Mouse (Mus musculus) G1E (cell line): ENCODE results near the gene Cd84. TPM values are rescaled to one million over a fixed set of nuclear protein-coding genes. Genes with fewer than 3 reads are reported as not detected.

Source experiments
- ATAC-seq: 2 replicates; pipeline ENCODE4 v1.8.0; 2016; ENCODE audit warnings: mild to moderate bottlenecking; ENCODE audit not compliant: insufficient number of reproducible peaks, poor library complexity, low FRiP score, severe bottlenecking; ENCODE audit errors: extremely low read depth
- DNase-seq: peaks from one replicate; pipeline ENCODE4 v3.0.0; 2012; ENCODE audit warnings: low spot score
- H3K27me3 ChIP-seq: 2 replicates; pipeline ENCODE4 v1.6.1; 2012; ENCODE audit warnings: mild to moderate bottlenecking, low read length, inconsistent platforms; ENCODE audit not compliant: insufficient read depth
- H3K36me3 ChIP-seq: replicated peaks from 2 replicates; pipeline ENCODE3; 2012; ENCODE audit warnings: mild to moderate bottlenecking, inconsistent platforms
- H3K4me1 ChIP-seq: 2 replicates; pipeline ENCODE4 v1.6.1; 2012; ENCODE audit warnings: low read depth, low read length, inconsistent platforms, mixed read lengths; ENCODE audit not compliant: insufficient read depth
- H3K4me3 ChIP-seq: 2 replicates; pipeline ENCODE4 v1.5.1; 2012; ENCODE audit warnings: low read depth, mild to moderate bottlenecking, inconsistent platforms, low read length, moderate library complexity, mixed read lengths
- H3K9me3 ChIP-seq: replicated peaks from 2 replicates; pipeline ENCODE4 v1.6.1; 2012; ENCODE audit warnings: inconsistent platforms
- CTCF ChIP-seq: IDR thresholded peaks from 2 replicates; pipeline ENCODE4 v1.5.1; 2012; ENCODE audit warnings: low read depth, low read length, inconsistent platforms, mixed read lengths
- GATA1 ChIP-seq: IDR thresholded peaks from 2 replicates; pipeline ENCODE4 v1.6.1; 2012; ENCODE audit warnings: borderline replicate concordance, low read length, inconsistent platforms, mixed read lengths
- GATA2 ChIP-seq: IDR thresholded peaks from 2 replicates; pipeline ENCODE4 v1.6.1; 2012; ENCODE audit warnings: low read depth, low read length, inconsistent platforms, borderline replicate concordance
- POLR2AphosphoS5 ChIP-seq: IDR thresholded peaks from 2 replicates; pipeline ENCODE4 v1.6.1; 2012; ENCODE audit warnings: low read depth, low read length, inconsistent platforms; ENCODE audit not compliant: insufficient replicate concordance
- TAL1 ChIP-seq: conservative IDR thresholded peaks from 2 replicates; pipeline ENCODE4 v1.6.1; 2012; ENCODE audit warnings: low read depth, low read length, inconsistent platforms, mixed read lengths
- polyA plus RNA-seq: library from polyadenylated mRNA; stranded (reverse); fragments of >175 nt; gene quantifications from 2 replicates; pipeline ENCODE4 v1.2.3, GENCODE M21; 2012
- total RNA-seq, 2 experiments: library from RNA; stranded (forward) in 1 of 2; stranded (reverse) in 1 of 2; fragments of 200-1000 nt in 1 of 2; fragments of >200 nt in 1 of 2; fragmentation: Nextera tagmentation in 1 of 2; gene quantifications; 2 replicates each; pipeline ENCODE4 v1.2.3; 2014 to 2017

Cd84 gene
- total and polyA plus RNA-seq, 3 experiments = 0.22 to 6.7 TPM; not detected in 1

- ATAC-seq (no peak), DNase-seq (no peak)
- Histone ChIP-seq H3K4me1 (no peaks in the 10 kb centered on the region), H3K36me3 (no peaks in the 10 kb centered on the region), H3K9me3 (peaks cover 24% of the 10 kb centered on the region), H3K4me3 (no peak overlapping the region), H3K27me3 (no peaks in the 10 kb centered on the region)
- TF ChIP-seq GATA1 (no peak), TAL1 (no peak), CTCF (no peak), GATA2 (no peak), POLR2AphosphoS5 (no peak)
Measured at GRCm38 (mm10) chr1:171840450-171841023, 1.0 kb downstream of the Cd84 start.

GRCm38 (mm10) chr1:171845035-171845754 is 5.7 kb downstream of the Cd84 start:
- no peak for DNase-seq
- no peak for TF ChIP-seq GATA1
- TF ChIP-seq TAL1 = no peak
- no peaks in the 10 kb centered on the region for H3K4me1 ChIP-seq
- peaks cover 13% of the 10 kb centered on the region for H3K9me3 ChIP-seq
- no peaks in the 10 kb centered on the region for H3K36me3 ChIP-seq
- no peaks in the 10 kb centered on the region for H3K27me3 ChIP-seq
- ATAC-seq = no peak
- H3K4me3 ChIP-seq = no peak overlapping the region

GRCm38 (mm10) chr1:171848201-171848600 is 8.7 kb downstream of the Cd84 start:
- ATAC-seq (no peak), DNase-seq (no peak)
- Histone ChIP-seq H3K4me1 (no peaks in the 10 kb centered on the region), H3K9me3 (peaks cover 16% of the 10 kb centered on the region), H3K27me3 (no peaks in the 10 kb centered on the region), H3K4me3 (no peak overlapping the region), H3K36me3 (no peaks in the 10 kb centered on the region)
- no peak for TF ChIP-seq CTCF

- Histone ChIP-seq H3K36me3 (no peaks in the 10 kb centered on the region), H3K9me3 (peaks cover 18% of the 10 kb centered on the region)
Measured at GRCm38 (mm10) chr1:171848757-171849156, 9.3 kb downstream of the Cd84 start.

DNA sequence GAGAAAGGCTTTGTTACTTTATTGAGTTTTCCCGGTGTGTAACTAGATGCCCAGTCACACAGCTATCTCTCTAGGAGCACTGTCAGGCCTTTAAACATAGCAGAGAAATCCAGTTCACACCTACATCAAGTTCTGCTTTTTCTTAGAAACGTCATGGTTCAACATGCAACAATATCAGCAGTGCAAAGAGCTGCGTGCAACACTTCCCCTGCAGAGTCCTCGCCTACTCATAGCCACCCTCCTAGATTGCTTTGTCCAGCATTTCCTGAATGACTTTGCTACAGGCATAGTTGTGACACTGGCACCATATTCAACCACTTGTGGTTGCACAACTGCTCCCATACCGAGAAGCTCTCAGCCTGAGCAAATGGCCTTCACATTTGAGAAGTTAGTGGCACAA is 10.0 kb downstream of the Cd84 start:
- no peak for TF ChIP-seq POLR2AphosphoS5
- no peak for TF ChIP-seq TAL1
- no peak for TF ChIP-seq GATA2
- no peak for TF ChIP-seq GATA1
- no peak for TF ChIP-seq CTCF
- ATAC-seq = no peak
- Histone ChIP-seq H3K4me3 (no peak overlapping the region), H3K4me1 (no peaks in the 10 kb centered on the region), H3K27me3 (no peaks in the 10 kb centered on the region), H3K9me3 (peaks cover 18% of the 10 kb centered on the region), H3K36me3 (no peaks in the 10 kb centered on the region)
- DNase-seq = no peak

More at GRCm38 (mm10) chr1:171848757-171849156, 9.3 kb downstream of the Cd84 start:
- Histone ChIP-seq H3K4me1 (no peaks in the 10 kb centered on the region), H3K4me3 (no peak overlapping the region), H3K27me3 (no peaks in the 10 kb centered on the region)
- no peak for TF ChIP-seq GATA2
- TF ChIP-seq CTCF = no peak
- no peak for TF ChIP-seq GATA1
- no peak for TF ChIP-seq TAL1
- TF ChIP-seq POLR2AphosphoS5 = no peak
- no peak for ATAC-seq
- DNase-seq = no peak

DNA sequence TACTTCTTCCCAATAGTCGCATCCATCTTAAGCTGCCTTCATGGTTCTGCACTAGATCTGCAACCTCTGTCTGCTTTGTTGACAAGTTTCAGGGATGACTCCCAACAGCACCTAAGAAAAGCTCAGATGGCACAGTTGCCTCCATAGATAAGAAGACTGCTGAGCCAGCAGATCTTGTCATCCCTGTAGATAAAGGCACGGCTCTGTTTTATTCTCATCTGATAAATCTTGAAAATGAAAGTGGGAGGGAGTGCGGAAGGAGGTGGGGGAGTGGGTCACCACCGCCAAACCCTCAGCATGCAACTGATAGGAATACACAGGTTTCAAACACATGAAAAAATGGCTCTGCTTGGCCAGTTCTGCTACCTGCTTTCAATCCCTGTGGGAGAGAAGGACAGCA is 26.0 kb downstream of the Cd84 start:
- no peak for TF ChIP-seq TAL1
- no peak for TF ChIP-seq CTCF
- TF ChIP-seq POLR2AphosphoS5 = no peak
- no peak for TF ChIP-seq GATA2
- no peak for TF ChIP-seq GATA1
- ATAC-seq = no peak
- H3K36me3 ChIP-seq = no peaks in the 10 kb centered on the region
- peaks cover 13% of the 10 kb centered on the region for H3K9me3 ChIP-seq
- DNase-seq = no peak
- H3K27me3 ChIP-seq = no peaks in the 10 kb centered on the region
- H3K4me3 ChIP-seq = no peak overlapping the region
- H3K4me1 ChIP-seq = no peaks in the 10 kb centered on the region
